Mouse (Mus musculus) MEL (cell line): ENCODE data around the gene Tcap. TPM values are rescaled to one million over a fixed set of nuclear protein-coding genes. Genes with fewer than 3 reads are reported as not detected.

Experiments used
- DNase-seq: peaks from one replicate; pipeline ENCODE4 v3.0.0; 2011; ENCODE audit warnings: low read depth, low spot score
- H3K27ac ChIP-seq: 2 replicates; pipeline ENCODE4 v1.5.1; 2012; ENCODE audit warnings: low read depth, mild to moderate bottlenecking, control low read depth, low read length, moderate library complexity; ENCODE audit not compliant: control insufficient read depth
- H3K27me3 ChIP-seq, 2 experiments: fragments of 150-350 bp in 1 of 2; sonication (generic) in 1 of 2; 2 replicates each; pipeline ENCODE4 v1.6.1; 2012; ENCODE audit warnings: low read length in 2 of 2, mild to moderate bottlenecking in 2 of 2, improper control_type of control experiment in 1 of 2, moderate library complexity in 1 of 2; ENCODE audit not compliant: insufficient read depth in 2 of 2, control insufficient read depth in 1 of 2
- H3K36me3 ChIP-seq, 2 experiments: 2 replicates each; pipeline ENCODE4 v1.6.1; 2012 to 2014; ENCODE audit warnings: low read length in 2 of 2, improper control_type of control experiment in 1 of 2, inconsistent platforms in 1 of 2, mild to moderate bottlenecking in 1 of 2; ENCODE audit not compliant: insufficient read depth in 2 of 2, control insufficient read depth in 1 of 2
- H3K4me1 ChIP-seq, 2 experiments: fragments of 150-350 bp in 1 of 2; sonication (generic) in 1 of 2; 2 replicates each; pipeline ENCODE4 v1.6.1; 2012; ENCODE audit warnings: low read length in 2 of 2, improper control_type of control experiment in 1 of 2, mild to moderate bottlenecking in 1 of 2; ENCODE audit not compliant: insufficient read depth in 2 of 2, control insufficient read depth in 1 of 2
- H3K4me3 ChIP-seq, 2 experiments: fragments of 150-350 bp in 1 of 2; sonication (generic) in 1 of 2; 2 replicates each; pipeline ENCODE4 v1.5.1; 2012; ENCODE audit warnings: low read depth in 2 of 2, low read length in 2 of 2, mild to moderate bottlenecking in 2 of 2, moderate library complexity in 2 of 2, control low read depth in 1 of 2, improper control_type of control experiment in 1 of 2; ENCODE audit not compliant: control insufficient read depth in 1 of 2, insufficient read depth in 1 of 2
- H3K79me2 ChIP-seq: 2 replicates; pipeline ENCODE4 v1.6.1; 2012; ENCODE audit warnings: mild to moderate bottlenecking, low read length, moderate library complexity; ENCODE audit not compliant: control insufficient read depth, poor library complexity, insufficient read depth
- H3K9ac ChIP-seq: 2 replicates; pipeline ENCODE4 v1.6.1; 2012; ENCODE audit warnings: low read depth, mild to moderate bottlenecking, control low read depth, low read length, moderate library complexity; ENCODE audit not compliant: control insufficient read depth, poor library complexity, severe bottlenecking
- H3K9me3 ChIP-seq: fragments of 150-350 bp; sonication (generic); replicated peaks from 2 replicates; pipeline ENCODE4 v1.6.1; 2012; ENCODE audit warnings: mild to moderate bottlenecking, low read length, improper control_type of control experiment, moderate library complexity; ENCODE audit not compliant: insufficient read depth
- BHLHE40 ChIP-seq: IDR thresholded peaks from 2 replicates; pipeline ENCODE4 v1.6.1; 2012; ENCODE audit warnings: low read depth, mild to moderate bottlenecking, inconsistent platforms, low read length, improper control_type of control experiment, borderline replicate concordance
- CHD1 ChIP-seq: IDR thresholded peaks from 2 replicates; pipeline ENCODE4 v1.6.1; 2012; ENCODE audit warnings: low read depth, mild to moderate bottlenecking, inconsistent platforms, low read length, improper control_type of control experiment
- CHD2 ChIP-seq: IDR thresholded peaks from 2 replicates; pipeline ENCODE4 v1.6.1; 2011; ENCODE audit warnings: low read length, improper control_type of control experiment
- E2F4 ChIP-seq: IDR thresholded peaks from 2 replicates; pipeline ENCODE4 v1.6.1; 2011; ENCODE audit warnings: low read depth, low read length, improper control_type of control experiment, borderline replicate concordance
- ELF1 ChIP-seq: IDR thresholded peaks from 2 replicates; pipeline ENCODE4 v1.6.1; 2014; ENCODE audit warnings: low read depth, mild to moderate bottlenecking, inconsistent platforms, low read length, improper control_type of control experiment, moderate library complexity
- EP300 ChIP-seq, 2 experiments: IDR thresholded peaks; 2 replicates each; pipeline ENCODE4 v1.6.1; 2011; ENCODE audit warnings: improper control_type of control experiment in 2 of 2, low read length in 2 of 2, low read depth in 1 of 2, mild to moderate bottlenecking in 1 of 2
- ETS1 ChIP-seq: IDR thresholded peaks from 2 replicates; pipeline ENCODE4 v1.6.1; 2012; ENCODE audit warnings: low read depth, mild to moderate bottlenecking, inconsistent platforms, low read length, improper control_type of control experiment, moderate library complexity
- GABPA ChIP-seq: IDR thresholded peaks from 2 replicates; pipeline ENCODE4 v1.6.1; 2012; ENCODE audit warnings: low read depth, mild to moderate bottlenecking, inconsistent platforms, low read length, improper control_type of control experiment, moderate library complexity
- GATA1 ChIP-seq: IDR thresholded peaks from 2 replicates; pipeline ENCODE4 v1.6.1; 2011; ENCODE audit warnings: low read depth, low read length, improper control_type of control experiment
- JUND ChIP-seq: IDR thresholded peaks from 2 replicates; pipeline ENCODE4 v1.6.1; 2011; ENCODE audit warnings: low read depth, mild to moderate bottlenecking, improper control_type of control experiment, low read length
- KAT2A ChIP-seq: conservative IDR thresholded peaks from 2 replicates; pipeline ENCODE4 v1.6.1; 2012; ENCODE audit warnings: low read depth, low read length, improper control_type of control experiment, inconsistent platforms
- MAFK ChIP-seq: IDR thresholded peaks from 2 replicates; pipeline ENCODE4 v1.6.1; 2011; ENCODE audit warnings: low read depth, mild to moderate bottlenecking, low read length, improper control_type of control experiment, borderline replicate concordance
- MAZ ChIP-seq: IDR thresholded peaks from 2 replicates; pipeline ENCODE4 v1.6.1; 2012; ENCODE audit warnings: low read depth, mild to moderate bottlenecking, inconsistent platforms, low read length, improper control_type of control experiment
- MXI1 ChIP-seq: IDR thresholded peaks from 2 replicates; pipeline ENCODE4 v1.6.1; 2011; ENCODE audit warnings: mild to moderate bottlenecking, low read depth, low read length, improper control_type of control experiment
- MYB ChIP-seq: IDR thresholded peaks from 2 replicates; pipeline ENCODE4 v1.6.1; 2011; ENCODE audit warnings: mild to moderate bottlenecking, low read depth, low read length, improper control_type of control experiment
- NELFE ChIP-seq: IDR thresholded peaks from 2 replicates; pipeline ENCODE4 v1.6.1; 2011; ENCODE audit warnings: low read depth, low read length, improper control_type of control experiment
- NRF1 ChIP-seq: IDR thresholded peaks from 2 replicates; pipeline ENCODE4 v1.6.1; 2014; ENCODE audit warnings: low read depth, mild to moderate bottlenecking, inconsistent platforms, low read length, improper control_type of control experiment, moderate library complexity; ENCODE audit not compliant: poor library complexity, insufficient read depth, severe bottlenecking
- POLR2A ChIP-seq, 2 experiments: IDR thresholded peaks; 2 replicates each; pipeline ENCODE4 v1.6.1; 2011 to 2012; ENCODE audit warnings: low read length in 2 of 2, mild to moderate bottlenecking in 2 of 2, control low read depth in 1 of 2, improper control_type of control experiment in 1 of 2, low read depth in 1 of 2, moderate library complexity in 1 of 2; ENCODE audit not compliant: control insufficient read depth in 1 of 2, insufficient read depth in 1 of 2, poor library complexity in 1 of 2
- POLR2AphosphoS2 ChIP-seq: IDR thresholded peaks from 2 replicates; pipeline ENCODE4 v1.6.1; 2011; ENCODE audit warnings: low read length, improper control_type of control experiment
- RCOR1 ChIP-seq: IDR thresholded peaks from 2 replicates; pipeline ENCODE4 v1.6.1; 2012; ENCODE audit warnings: low read depth, mild to moderate bottlenecking, inconsistent platforms, low read length, improper control_type of control experiment
- SIN3A ChIP-seq: IDR thresholded peaks from 2 replicates; pipeline ENCODE4 v1.6.1; 2012; ENCODE audit warnings: low read length, improper control_type of control experiment, inconsistent platforms
- SMC3 ChIP-seq: IDR thresholded peaks from 2 replicates; pipeline ENCODE4 v1.6.1; 2011; ENCODE audit warnings: low read depth, low read length, improper control_type of control experiment
- TAL1 ChIP-seq: IDR thresholded peaks from 2 replicates; pipeline ENCODE4 v1.6.1; 2012; ENCODE audit warnings: mild to moderate bottlenecking, inconsistent platforms, low read length, moderate library complexity, mixed read lengths
- TBP ChIP-seq: IDR thresholded peaks from 2 replicates; pipeline ENCODE4 v1.8.0; 2011; ENCODE audit warnings: low read depth, low read length, improper control_type of control experiment
- USF1 ChIP-seq: IDR thresholded peaks from 2 replicates; pipeline ENCODE4 v1.6.1; 2014; ENCODE audit warnings: low read depth, mild to moderate bottlenecking, inconsistent platforms, low read length, improper control_type of control experiment, moderate library complexity
- ZKSCAN1 ChIP-seq: IDR thresholded peaks from 2 replicates; pipeline ENCODE4 v1.6.1; 2012; ENCODE audit warnings: low read depth, mild to moderate bottlenecking, inconsistent platforms, low read length, improper control_type of control experiment, moderate library complexity
- ZMIZ1 ChIP-seq: IDR thresholded peaks from 2 replicates; pipeline ENCODE4 v1.6.1; 2012; ENCODE audit warnings: low read depth, mild to moderate bottlenecking, inconsistent platforms, low read length, improper control_type of control experiment, moderate library complexity
- ZNF384 ChIP-seq: IDR thresholded peaks from 2 replicates; pipeline ENCODE4 v1.6.1; 2012; ENCODE audit warnings: low read depth, mild to moderate bottlenecking, inconsistent platforms, low read length, improper control_type of control experiment
- polyA plus RNA-seq, 2 experiments: library from polyadenylated mRNA; stranded (reverse) in 1 of 2; unstranded in 1 of 2; fragments of >175 nt in 1 of 2; fragments of >200 nt in 1 of 2; gene quantifications; 2 replicates each; pipeline versions ENCODE4 v1.2.1 to v1.2.4; 2012; ENCODE audit warnings: low replicate concordance in 2 of 2, low read depth in 1 of 2; ENCODE audit not compliant: insufficient read length in 2 of 2, insufficient read depth in 1 of 2, missing spikeins in 1 of 2
- total RNA-seq: library from RNA; depleted of rRNA; stranded (reverse); fragments of 300-350 nt; gene quantifications from 2 replicates; pipeline ENCODE4 v1.2.3, GENCODE M21; 2012

Tcap gene
- total and polyA plus RNA-seq, 3 experiments: 0.07 TPM; not detected in 2

DNA sequence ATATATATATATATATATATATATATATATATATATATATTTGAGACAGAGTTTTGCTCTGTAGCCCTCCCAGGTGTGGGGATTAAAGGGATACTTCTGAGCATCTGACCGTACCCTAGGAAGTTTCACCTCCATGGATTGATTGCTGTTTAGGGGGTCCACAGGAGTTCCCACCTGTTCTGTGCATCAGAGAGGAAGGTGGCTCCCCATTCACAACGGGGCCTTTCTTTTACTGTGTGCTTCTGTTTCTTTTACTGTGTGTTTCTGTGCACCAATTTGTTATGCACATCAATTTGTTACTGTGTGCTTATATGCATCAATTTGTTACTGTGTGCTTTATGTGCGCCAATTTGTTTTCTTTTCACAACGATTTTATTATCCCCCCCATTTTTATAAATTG, 42.4 kb upstream of the Tcap start:
- DNase-seq: no peak
- TF ChIP-seq POLR2AphosphoS2 (no peak), EP300 (IDR thresholded peaks at IDR 0.05; ENCODE audit: low read depth in 1 of 2, low read length in 2 of 2) (no peak), CHD1 (no peak), NRF1 (no peak), CHD2 (no peak), ELF1 (no peak), TBP (no peak), ZMIZ1 (no peak)
- Histone ChIP-seq H3K27me3 (peaks cover 0 to 5% of the 10 kb centered on the region in 2 experiments; a peak in 2 of 4 replicates), H3K27ac (no peak overlapping the region), H3K4me3 (no peak overlapping the region), H3K9me3 (no peaks in the 10 kb centered on the region), H3K36me3 (peaks cover 0 to 5% of the 10 kb centered on the region in 2 experiments; a peak in 2 of 4 replicates), H3K9ac (no peak overlapping the region), H3K79me2 (no peaks in the 10 kb centered on the region), H3K4me1 (peaks cover 0 to 11% of the 10 kb centered on the region in 2 experiments; a peak in 3 of 4 replicates)

DNA sequence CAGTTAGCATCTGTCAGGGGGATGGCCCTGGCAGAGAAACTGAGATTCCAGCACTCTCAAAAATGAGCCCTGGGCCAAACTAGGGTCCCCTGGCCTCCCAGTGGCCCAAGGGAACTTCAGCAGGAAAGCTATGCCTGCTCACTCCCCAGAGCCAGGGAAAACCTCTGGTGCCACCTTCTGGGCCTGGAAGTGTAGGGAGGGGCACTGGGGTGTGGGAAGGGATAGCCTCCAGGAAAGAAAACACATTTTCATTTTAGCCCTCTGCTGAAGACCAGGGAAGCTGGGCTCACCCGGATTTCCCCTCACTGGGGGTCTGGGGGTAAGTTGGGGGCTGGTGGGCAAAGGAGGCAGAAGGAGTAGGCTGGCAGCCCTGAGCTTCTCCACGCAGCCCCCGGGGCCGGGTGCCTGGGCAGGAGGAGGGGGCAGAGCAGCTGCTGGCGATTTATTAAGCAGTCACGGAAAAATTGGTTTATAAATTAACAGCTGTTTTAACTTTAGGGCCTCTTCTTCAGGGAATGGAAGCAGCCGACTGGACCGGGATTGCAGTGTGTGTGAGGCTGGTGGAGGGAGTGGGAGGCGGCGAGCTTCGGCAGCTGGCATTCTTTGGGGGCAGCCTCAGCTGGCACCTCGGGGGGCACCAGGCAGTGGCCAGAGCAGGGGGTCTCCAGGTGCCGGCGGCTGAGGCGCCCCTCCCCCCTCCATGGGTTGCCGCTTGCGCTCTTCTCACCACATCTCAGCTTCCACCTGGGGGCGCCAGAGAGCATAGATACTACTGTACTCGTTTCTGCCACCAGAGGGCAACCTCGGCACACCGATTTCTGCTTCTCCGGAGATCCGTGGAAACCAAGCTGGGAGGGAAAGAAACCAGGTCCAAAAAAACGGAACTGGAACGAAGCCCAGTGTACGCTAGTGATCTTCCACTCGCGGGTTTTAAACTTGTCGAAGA, 41.3 kb upstream of the Tcap start:
- H3K27me3 ChIP-seq: peaks cover 0 to 3% of the 10 kb centered on the region in 2 experiments; a peak in 2 of 4 replicates
- peaks cover 0 to 17% of the 10 kb centered on the region in 2 experiments; a peak in 3 of 4 replicates for H3K4me1 ChIP-seq
- peak overlapping the region; percentile 61 for H3K9ac ChIP-seq
- peak; percentile 92 for DNase-seq
- H3K9me3 ChIP-seq: no peaks in the 10 kb centered on the region
- no peaks in the 10 kb centered on the region for H3K79me2 ChIP-seq
- H3K4me3 ChIP-seq: peak overlapping the region; percentile 23 to 39
- peaks cover 0 to 9% of the 10 kb centered on the region in 2 experiments; a peak in 2 of 4 replicates for H3K36me3 ChIP-seq
- no peak overlapping the region for H3K27ac ChIP-seq
- TF ChIP-seq MAZ: peak; percentile 66; the same call in 1 of the 2 replicates
- TF ChIP-seq RCOR1: no peak
- TF ChIP-seq JUND: no peak; the same call in 1 of the 2 replicates
- peak; percentile 77 for TF ChIP-seq ZNF384
- no peak for TF ChIP-seq E2F4
- TF ChIP-seq BHLHE40: peak; percentile 71
- TF ChIP-seq MXI1: peak; percentile 68; the same call in 1 of the 2 replicates
- no peak for TF ChIP-seq ZMIZ1
- TF ChIP-seq EP300 (IDR thresholded peaks at IDR 0.05; ENCODE audit: low read depth in 1 of 2, low read length in 2 of 2): peak in 1 of 2 experiments; percentile 66; a peak in 2 of 4 replicates
- TF ChIP-seq CHD2: peak; percentile 73; the same call in 1 of the 2 replicates
- TF ChIP-seq POLR2A (IDR thresholded peaks at IDR 0.05; ENCODE audit: control insufficient read depth in 1 of 2, insufficient read depth in 1 of 2, low read depth in 1 of 2, low read length in 2 of 2, poor library complexity in 1 of 2): no peak
- peak; percentile 98 for TF ChIP-seq SMC3
- no peak; the same call in 1 of the 2 replicates for TF ChIP-seq MYB
- TF ChIP-seq ETS1: no peak
- TF ChIP-seq SIN3A: peak; percentile 89
- no peak for TF ChIP-seq ZKSCAN1
- TF ChIP-seq TAL1: no peak
- TF ChIP-seq MAFK: no peak
- TF ChIP-seq POLR2AphosphoS2: no peak
- no peak for TF ChIP-seq KAT2A
- no peak for TF ChIP-seq NRF1
- peak; percentile 64 for TF ChIP-seq USF1
- TF ChIP-seq NELFE: peak; percentile 36; the same call in 1 of the 2 replicates
- TF ChIP-seq GABPA: no peak
- 0 out of 2 replicates have a peak, but pooled peaks have one; percentile 15 for TF ChIP-seq GATA1
- TF ChIP-seq TBP: peak; percentile 56
- peak; percentile 66; the same call in 1 of the 2 replicates for TF ChIP-seq ELF1
